In the genomic region with DNA sequence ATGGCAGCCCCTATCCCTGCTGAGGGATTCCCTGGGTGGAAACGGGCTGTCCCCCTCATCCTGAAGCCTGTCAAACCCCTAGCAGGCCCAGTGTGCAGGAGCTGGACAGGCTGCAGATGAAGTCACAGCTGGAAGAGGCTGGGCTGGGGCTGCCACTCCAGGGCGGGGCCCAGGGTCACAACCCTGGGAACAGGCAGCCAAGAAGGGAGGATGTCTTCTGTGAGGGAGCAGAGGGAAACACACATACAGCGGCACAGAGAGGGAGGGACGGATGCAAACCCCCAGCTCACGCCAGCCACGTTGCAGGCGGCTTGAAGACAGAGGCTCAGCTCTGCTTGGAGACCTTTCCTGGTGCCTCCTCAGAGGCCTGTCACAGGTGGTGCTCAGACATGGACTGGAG, we compare ENCODE assay signal across 9 mouse cellular contexts. TPM values are rescaled to one million over a fixed set of nuclear protein-coding genes. Genes with fewer than 3 reads are reported as not detected.
A peak's percentile ranks its signal among the peaks of the same experiment; 100 is the strongest.
DNase-seq lines count a peak whose midpoint lies in the region; ATAC-seq lines count a peak whose summit lies in the region.
"Had no signal": no experiment of that assay in that cellular context is flagged by ENCODE, and none has a peak within 500 bp of the region (broad histone marks: within the 10 kb centered on the region; RNA-seq: fewer than 3 reads in every experiment).

No protein-coding gene starts in this region.

- peak; percentile 33 for DNase-seq in adrenal gland, postnatal 14 days
- no peak for DNase-seq in adrenal gland, postnatal 25 days
- peak; percentile 54 for DNase-seq in 3T3-L1 (ENCODE audit: low read depth, low spot score)
- peak; percentile 51 for DNase-seq in heart, adult 8-10 months (ENCODE audit: low spot score)
- peak; percentile 38 for DNase-seq in lung, postnatal 36 days
- DNase-seq in right cerebral cortex, postnatal 25 days = no peak
- no peak for DNase-seq in adrenal gland, postnatal 4 days (ENCODE audit: low spot score in 2 of 2)
- DNase-seq: liver, postnatal 0 days had no signal

- no peak for ATAC-seq in megakaryocyte-erythroid progenitor cell, adult 5-6 weeks (replicated peaks; ENCODE audit: low FRiP score, low TSS enrichment, poor library complexity, severe bottlenecking)
- ATAC-seq: liver, postnatal 0 days had no signal

RNA-seq across cellular contexts. Expression of a gene that starts 6.7 kb away (rescaled TPM):
- 0.44 and 0.90 TPM in 2 replicates for total RNA-seq in adrenal gland, postnatal 14 days (2021)
- 0.09 TPM in 1 of 2 replicates, not detected in the other for total RNA-seq in adrenal gland, postnatal 25 days (2021)
- 1 to 10 TPM in 1 of 4 experiments, under 1 TPM in 3; 0.19 to 1.3 (median 0.38) TPM for total RNA-seq in heart, adult 8-10 months (2022)
- total RNA-seq in megakaryocyte-erythroid progenitor cell, adult 5-6 weeks (2014; fragmentation: Nextera tagmentation) = not detected in 2 replicates
- total RNA-seq in megakaryocyte-erythroid progenitor cell, adult 5-6 weeks (2017) = 0.30 and 0.33 TPM in 2 replicates
- under 1 TPM; 0.76 to 0.99 TPM for total RNA-seq in adrenal gland, postnatal 4 days (2021)

RNA-seq across cellular contexts. Expression of a gene that starts 27.8 kb away (rescaled TPM):
- total RNA-seq in adrenal gland, postnatal 14 days (2021) = 0.41 TPM in 1 of 2 replicates, not detected in the other
- total RNA-seq in adrenal gland, postnatal 25 days (2021) = not detected in 2 replicates
- total RNA-seq in heart, adult 8-10 months (2022) = 1 to 10 TPM in 1 of 4 experiments, not detected in 3; 1.6 TPM
- 3.3 and 5.6 TPM in 2 replicates for total RNA-seq in megakaryocyte-erythroid progenitor cell, adult 5-6 weeks (2014; fragmentation: Nextera tagmentation)
- total RNA-seq in megakaryocyte-erythroid progenitor cell, adult 5-6 weeks (2017) = 5.3 and 7.2 TPM in 2 replicates
- under 1 TPM; 0.11 to 0.23 TPM for total RNA-seq in adrenal gland, postnatal 4 days (2021)

RNA-seq across cellular contexts. Expression of a gene that starts 46.0 kb away (rescaled TPM):
- total RNA-seq in adrenal gland, postnatal 14 days (2021) = 6.1 and 8.5 TPM in 2 replicates
- 3.0 and 4.1 TPM in 2 replicates for total RNA-seq in adrenal gland, postnatal 25 days (2021)
- 1 to 10 TPM; 3.5 to 6.9 (median 4.8) TPM for total RNA-seq in heart, adult 8-10 months (2022)
- total RNA-seq in megakaryocyte-erythroid progenitor cell, adult 5-6 weeks (2014; fragmentation: Nextera tagmentation) = 1.2 TPM in 1 of 2 replicates, not detected in the other
- total RNA-seq in megakaryocyte-erythroid progenitor cell, adult 5-6 weeks (2017) = 0.15 TPM in 1 of 2 replicates, not detected in the other
- 1 to 10 TPM; 6.3 to 6.6 TPM for total RNA-seq in adrenal gland, postnatal 4 days (2021)

Comparison
In these comparisons a context has a peak if more than half of its experiments do, and no peak if none do; other contexts are left out.
1. DNase-seq: peak in adrenal gland, postnatal 14 days (single experiment), 3T3-L1 (single experiment), heart, adult 8-10 months (single experiment) and lung, postnatal 36 days (single experiment); none in adrenal gland, postnatal 25 days (single experiment), right cerebral cortex, postnatal 25 days (single experiment) and adrenal gland, postnatal 4 days (0 of 2).